Mouse (Mus musculus) midbrain, embryonic 13.5 days (tissue): ENCODE measurements at regions not wholly inside any gene's neighbourhood (a gene's known extent, or its start where the extent isn't known, plus 50 kb on each side); places are given as distances from the start of the nearest gene placed in this dataset.
"Not testable (repeated sequence)": the region's sequence is repeated elsewhere in the genome, so short reads cannot be mapped to it uniquely, and the experiment has no call there.

Experiments used
- ATAC-seq: fragments of 200-750 bp; cut with Nextera tagmentation; 2 replicates; pipeline ENCODE4 v1.8.0; 2017; ENCODE audit warnings: mild to moderate bottlenecking, moderate TSS enrichment, moderate library complexity
- H3K27ac ChIP-seq: fragments of 300-500 bp; sonication (generic); 2 replicates; pipeline ENCODE4 v1.5.1; 2015; ENCODE audit warnings: inconsistent platforms, mild to moderate bottlenecking, moderate library complexity
- H3K27me3 ChIP-seq: fragments of 300-500 bp; sonication (generic); 2 replicates; pipeline ENCODE4 v1.6.1; 2015; ENCODE audit warnings: mild to moderate bottlenecking, inconsistent platforms
- H3K36me3 ChIP-seq: fragments of 300-500 bp; sonication (generic); 2 replicates; pipeline ENCODE4 v1.6.1; 2015; ENCODE audit warnings: mild to moderate bottlenecking, inconsistent platforms
- H3K4me1 ChIP-seq: fragments of 300-500 bp; sonication (generic); replicated peaks from 2 replicates; pipeline ENCODE4 v1.6.1; 2015; ENCODE audit warnings: inconsistent platforms
- H3K4me2 ChIP-seq: fragments of 300-500 bp; sonication (generic); replicated peaks from 2 replicates; pipeline ENCODE4 v1.6.1; 2015; ENCODE audit warnings: moderate library complexity, mild to moderate bottlenecking, inconsistent platforms
- H3K4me3 ChIP-seq: fragments of 300-500 bp; sonication (generic); replicated peaks from 2 replicates; pipeline ENCODE4 v1.5.1; 2015; ENCODE audit warnings: mild to moderate bottlenecking, inconsistent platforms
- H3K9ac ChIP-seq: fragments of 300-500 bp; sonication (generic); replicated peaks from 2 replicates; pipeline ENCODE4 v1.6.1; 2015; ENCODE audit warnings: mild to moderate bottlenecking, inconsistent platforms
- H3K9me3 ChIP-seq: fragments of 300-500 bp; sonication (generic); 2 replicates; pipeline ENCODE4 v1.6.1; 2016; ENCODE audit warnings: mild to moderate bottlenecking, inconsistent platforms
- WGBS: fragments of 180-500 bp; shearing (Covaris S2); methylation state at CpG from one replicate; pipeline ENCODE4 v1.1.7; 2015; 5-methylcytosine and 5-hydroxymethylcytosine counted together

GRCm38 (mm10) chr3:49382290-49382689 lies 374.8 kb downstream of the Pcdh18 start:
- WGBS = 94% methylated on average over 17 of the region's 17 CpGs
- H3K27me3 ChIP-seq = no peaks in the 10 kb centered on the region
- H3K27ac ChIP-seq = no peak overlapping the region
- no peak overlapping the region for H3K9ac ChIP-seq
- H3K4me2 ChIP-seq = no peak overlapping the region
- H3K36me3 ChIP-seq = no peaks in the 10 kb centered on the region
- H3K4me3 ChIP-seq = no peak overlapping the region
- H3K4me1 ChIP-seq = no peaks in the 10 kb centered on the region
- 0 out of 2 replicates have a peak, but pooled peaks cover 6% of the 10 kb centered on the region for H3K9me3 ChIP-seq
- ATAC-seq = no peak

- H3K27me3 ChIP-seq, H3K9ac ChIP-seq, H3K4me2 ChIP-seq, H3K27ac ChIP-seq, H3K9me3 ChIP-seq, H3K4me3 ChIP-seq, H3K36me3 ChIP-seq, H3K4me1 ChIP-seq: not testable (repeated sequence)
- 91% methylated on average over 3 of the region's 4 CpGs for WGBS
- peak; percentile 70; the same call in 1 of the 2 replicates for ATAC-seq
These were observed 379.6 kb downstream of the Pcdh18 start for GRCm38 (mm10) chr3:49377571-49377970.
